Mouse (Mus musculus): ENCODE results near the gene Sypl2.

Sypl2 gene

DNA sequence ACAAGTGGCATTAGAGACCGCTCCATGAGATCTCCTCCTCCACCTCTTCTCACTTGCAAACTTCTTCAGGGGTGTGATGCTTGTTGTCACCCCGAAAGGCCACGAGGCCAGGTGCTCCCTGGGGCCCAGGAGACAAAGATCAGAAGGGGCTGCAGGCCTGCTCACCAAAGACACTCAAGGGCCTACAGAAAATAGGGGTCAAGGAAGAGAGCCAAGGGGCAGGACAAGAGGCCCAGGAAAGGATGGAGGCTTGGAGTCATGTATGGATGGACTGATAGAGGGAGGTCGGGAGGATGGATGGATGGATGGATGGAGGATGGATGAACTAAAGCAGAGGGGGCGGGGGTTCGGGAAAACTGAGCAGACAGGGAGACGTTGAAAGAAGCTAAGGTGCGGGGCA, 16.9 kb downstream of the Sypl2 start:
- in situ Hi-C loops (cut with MboI; ENCODE audit: low pct_unique_long_range_greater_than_20kb in 1 of 2, low sequenced_read_pairs in 2 of 2, unreplicated experiment in 1 of 2), result no loop called here

DNA sequence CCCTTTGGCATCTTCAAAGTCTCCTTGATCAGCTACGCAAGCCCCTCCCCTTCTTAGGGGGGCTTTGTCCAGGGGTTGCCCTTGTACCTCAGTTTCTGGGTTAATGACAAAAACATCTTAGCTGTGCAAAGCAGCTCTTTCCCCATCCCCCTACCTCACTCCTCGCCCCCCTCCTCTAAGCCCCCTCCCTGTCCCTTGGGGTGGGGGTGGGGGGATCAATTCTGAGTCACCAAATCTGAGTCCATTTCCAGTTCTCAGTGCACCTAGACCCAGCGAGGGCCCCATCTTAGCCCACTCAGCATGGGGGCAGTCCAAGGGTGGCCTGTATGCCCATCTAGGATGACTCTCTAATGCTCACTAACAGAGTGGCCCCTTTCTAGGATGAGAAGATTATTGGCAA, 17.4 kb downstream of the Sypl2 start:
- in situ Hi-C loops (cut with MboI; ENCODE audit: low pct_unique_long_range_greater_than_20kb in 1 of 2, low sequenced_read_pairs in 2 of 2, unreplicated experiment in 1 of 2), result no loop called here

DNA sequence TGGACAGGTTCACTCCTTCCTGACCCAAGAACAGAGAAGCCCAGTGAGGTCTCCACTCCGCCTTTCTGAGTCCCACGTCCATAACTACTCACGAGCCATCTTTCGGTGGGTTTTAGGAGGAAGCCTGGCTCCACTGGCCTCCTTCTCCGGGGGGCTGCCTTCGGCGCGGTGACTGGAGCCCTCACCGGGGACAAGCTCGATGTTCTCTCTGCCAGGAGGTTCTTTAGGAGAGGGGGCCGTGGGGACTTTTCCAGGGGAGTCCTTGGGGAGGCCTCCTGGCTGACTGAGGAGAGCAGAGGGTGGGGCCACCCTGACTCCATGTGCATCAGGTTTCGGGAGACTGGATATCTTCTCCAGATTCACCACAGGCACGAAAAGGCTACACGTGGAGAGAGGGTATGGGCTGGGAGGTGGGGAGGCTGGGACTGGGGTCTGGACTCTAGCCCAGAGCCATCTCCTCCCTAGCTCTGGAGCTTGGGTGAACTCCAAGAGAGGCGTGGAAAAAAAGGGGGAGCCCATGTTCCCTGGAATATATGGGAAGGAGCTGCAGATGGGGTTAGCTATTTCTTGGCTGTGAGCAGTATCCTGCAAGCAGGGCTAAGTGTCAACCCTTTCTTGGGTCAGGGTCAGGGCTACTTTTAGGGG, 19.6 kb downstream of the Sypl2 start:
- in situ Hi-C loops (cut with MboI; ENCODE audit: low pct_unique_long_range_greater_than_20kb in 1 of 2, low sequenced_read_pairs in 2 of 2, unreplicated experiment in 1 of 2), result no loop called here

DNA sequence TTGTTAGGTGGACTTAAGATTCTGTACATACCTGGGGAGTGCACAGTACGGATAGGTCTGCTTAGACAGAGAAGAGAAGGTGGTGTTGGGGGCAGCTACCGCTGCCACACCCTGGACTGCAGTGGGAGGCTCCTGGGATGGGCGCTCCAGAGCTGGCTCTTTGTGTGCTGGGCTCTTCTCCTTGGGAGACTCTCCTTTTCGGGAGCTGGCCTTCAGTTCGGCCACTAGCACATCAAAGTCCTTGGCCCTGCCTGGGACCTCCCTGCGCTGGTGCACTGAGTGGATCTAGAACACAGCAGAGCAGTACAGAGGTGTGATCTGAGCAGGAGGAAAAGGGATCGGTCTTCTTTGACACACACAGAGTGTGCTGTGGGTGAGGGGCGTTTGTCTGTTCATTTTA, 20.8 kb downstream of the Sypl2 start:
- in situ Hi-C loops (cut with MboI; ENCODE audit: low pct_unique_long_range_greater_than_20kb in 1 of 2, low sequenced_read_pairs in 2 of 2, unreplicated experiment in 1 of 2), result no loop called here

DNA sequence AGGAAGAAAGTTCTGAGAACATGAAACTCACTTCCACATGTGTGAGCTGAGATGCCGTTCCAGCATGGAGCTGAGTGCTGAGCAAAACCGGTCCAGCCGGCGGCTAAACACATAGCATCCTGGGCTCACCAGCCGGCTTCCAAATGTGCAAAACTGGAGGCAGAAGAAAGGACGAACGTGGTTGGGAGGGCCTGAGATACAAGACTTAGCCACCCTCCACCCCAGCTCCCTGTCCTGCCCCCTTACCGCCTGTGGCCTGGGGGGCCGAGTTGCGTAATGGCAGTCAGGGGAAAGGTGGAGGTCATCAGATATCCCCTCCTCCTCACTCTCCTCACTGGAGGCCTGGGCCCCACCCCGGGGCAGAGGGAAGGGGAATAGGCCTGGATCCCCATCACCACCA, 22.0 kb downstream of the Sypl2 start:
- in situ Hi-C loops (cut with MboI; ENCODE audit: low pct_unique_long_range_greater_than_20kb in 1 of 2, low sequenced_read_pairs in 2 of 2, unreplicated experiment in 1 of 2), result no loop called here

DNA sequence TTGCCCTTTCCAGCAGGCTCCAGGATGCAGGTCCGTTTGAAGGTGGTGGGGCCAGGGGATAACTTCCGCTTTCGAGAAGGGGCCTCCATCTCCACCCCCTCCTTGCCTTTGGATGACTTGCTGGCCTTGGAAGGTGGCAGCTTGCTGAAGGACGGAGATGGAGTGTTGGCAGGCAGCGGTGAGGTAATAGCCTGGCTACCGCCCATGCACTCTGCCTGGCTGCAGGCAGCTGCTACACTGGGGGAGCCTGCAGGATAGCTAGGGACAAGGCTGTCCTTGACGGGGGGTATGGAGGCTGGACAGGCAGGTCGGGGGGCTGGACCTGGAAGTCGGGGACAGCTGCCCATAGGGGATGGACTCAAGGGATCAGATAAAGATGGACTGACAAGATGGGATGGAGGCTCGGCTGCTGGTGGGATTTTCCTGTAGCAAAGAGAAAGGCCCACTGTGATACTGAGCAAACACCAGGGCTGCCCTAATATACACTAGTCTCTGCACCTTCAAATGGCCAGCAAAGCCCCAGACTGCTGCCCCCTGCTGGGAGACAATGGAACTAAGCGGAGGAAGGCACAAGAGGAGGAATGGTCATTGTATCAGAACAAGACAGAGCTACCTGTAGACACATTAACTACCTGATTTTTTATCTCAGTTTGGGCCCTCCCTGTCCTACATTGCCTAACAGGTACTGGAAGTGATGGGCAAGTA, 22.7 kb downstream of the Sypl2 start:
- in situ Hi-C loops (cut with MboI; ENCODE audit: low pct_unique_long_range_greater_than_20kb in 1 of 2, low sequenced_read_pairs in 2 of 2, unreplicated experiment in 1 of 2), result no loop called here

DNA sequence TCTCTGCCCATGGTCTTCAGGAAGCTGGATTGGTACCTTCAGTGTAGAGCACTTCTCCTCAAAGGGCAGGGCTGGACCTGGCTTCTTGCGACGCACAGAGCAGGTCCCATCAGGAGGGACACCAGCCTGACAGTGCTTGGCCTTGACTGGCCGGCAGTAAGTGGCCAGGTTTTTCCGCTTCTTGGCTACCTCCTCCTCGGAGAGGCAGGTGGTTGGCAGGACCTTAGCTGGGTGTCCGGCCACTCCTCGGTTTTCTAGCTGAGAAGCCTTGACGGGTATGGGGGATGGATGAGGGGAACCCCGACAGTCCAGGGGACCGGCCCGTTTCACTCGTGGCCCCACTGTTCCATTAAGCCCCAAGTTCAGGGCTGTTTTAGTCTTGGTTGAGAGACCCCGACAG, 23.2 kb downstream of the Sypl2 start:
- in situ Hi-C loops (cut with MboI; ENCODE audit: low pct_unique_long_range_greater_than_20kb in 1 of 2, low sequenced_read_pairs in 2 of 2, unreplicated experiment in 1 of 2), result no loop called here

DNA sequence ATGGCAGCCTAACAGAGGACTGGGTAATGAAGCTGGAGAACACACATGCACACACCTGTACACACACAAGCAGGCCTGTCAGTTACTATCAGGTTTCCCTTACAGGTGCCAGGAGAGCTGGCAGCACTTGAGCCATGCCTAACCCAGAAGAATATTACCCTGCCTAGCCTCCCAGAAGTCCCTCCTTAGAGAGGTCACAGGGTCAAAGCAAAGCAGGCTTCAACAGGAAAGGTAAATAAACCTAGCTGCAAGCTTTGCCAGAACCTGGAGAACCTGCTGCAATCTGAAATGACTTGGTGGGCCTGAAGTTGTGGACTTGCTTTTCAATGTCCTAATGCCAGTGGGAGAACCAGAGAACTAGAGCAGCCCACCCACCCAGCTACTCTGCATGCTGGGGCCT, 23.9 kb downstream of the Sypl2 start:
- in situ Hi-C loops (cut with MboI; ENCODE audit: low pct_unique_long_range_greater_than_20kb in 1 of 2, low sequenced_read_pairs in 2 of 2, unreplicated experiment in 1 of 2), result no loop called here

DNA sequence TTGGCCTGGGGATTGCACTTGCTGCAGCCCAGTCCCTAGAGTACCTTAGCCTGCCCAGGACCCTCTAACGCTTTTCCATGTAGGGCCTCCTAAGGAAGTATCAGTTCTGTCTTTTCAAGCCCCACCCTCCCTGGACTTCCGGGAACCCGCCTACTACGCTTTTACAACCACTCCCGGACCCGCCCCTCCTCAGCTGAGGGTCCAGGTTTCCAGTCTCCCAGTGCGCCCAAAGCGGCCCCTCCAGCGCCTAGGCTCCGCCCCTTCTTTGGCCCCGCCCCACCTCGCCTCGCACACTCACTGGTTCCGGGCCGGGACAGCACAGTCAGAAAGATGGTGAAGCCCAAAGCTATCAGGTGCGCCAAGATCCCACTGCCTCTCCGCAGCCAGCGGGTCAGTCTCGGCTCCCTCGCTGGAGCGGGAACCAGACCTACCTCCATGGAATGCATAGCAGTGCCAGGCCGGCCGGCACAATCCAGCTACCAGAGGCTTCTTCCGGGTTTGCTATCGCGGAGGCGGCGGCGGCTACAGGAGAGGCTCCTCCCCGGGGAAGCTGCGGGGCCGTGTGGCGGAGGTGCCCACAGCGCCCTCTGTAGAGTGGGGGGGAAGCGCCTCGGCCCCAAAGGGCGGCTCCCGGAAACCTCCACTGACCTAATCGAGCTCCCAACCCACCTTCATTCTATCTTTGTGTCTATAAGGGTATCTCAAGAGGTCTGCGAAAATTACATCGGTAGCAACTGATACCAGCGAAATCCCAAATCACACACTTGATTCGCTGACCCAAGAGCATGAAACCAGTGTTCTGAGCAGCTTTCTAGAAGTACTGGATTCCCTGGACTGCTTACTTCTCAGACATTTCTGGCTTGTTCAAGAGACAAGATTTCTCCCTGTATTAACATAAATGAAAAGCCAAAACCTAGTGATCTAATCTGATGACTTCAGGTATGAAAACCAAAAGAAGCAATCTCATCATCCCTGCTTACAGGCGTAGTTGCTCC, 25.8 kb downstream of the Sypl2 start, which contains the start of gene Cyb561d1:
Cyb561d1 (minus strand) TSS at position 884 of the 995 bp plus-strand sequence.
- in situ Hi-C loops (cut with MboI; ENCODE audit: low pct_unique_long_range_greater_than_20kb in 1 of 2, low sequenced_read_pairs in 2 of 2, unreplicated experiment in 1 of 2), result no loop called here

DNA sequence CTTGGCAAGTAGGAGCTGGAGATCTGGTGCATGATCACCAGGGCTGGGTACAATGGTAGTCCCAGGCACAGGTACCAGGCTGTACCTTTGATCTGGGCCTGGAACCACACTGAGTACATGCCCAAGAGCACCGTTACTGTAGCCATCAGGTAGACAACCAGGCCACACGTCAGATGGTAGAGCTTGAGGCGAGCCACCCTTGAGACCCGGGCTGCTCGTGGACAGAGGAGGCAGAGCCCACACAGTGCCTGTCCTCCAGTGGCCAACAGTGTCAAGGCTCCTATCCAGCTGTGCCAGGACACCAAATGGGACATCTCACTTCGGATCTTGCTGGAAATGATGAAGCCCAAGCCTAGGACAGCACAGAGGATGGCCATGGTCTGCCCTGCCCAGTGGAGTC, 27.2 kb downstream of the Sypl2 start:
- in situ Hi-C loops (cut with MboI; ENCODE audit: low pct_unique_long_range_greater_than_20kb in 1 of 2, low sequenced_read_pairs in 2 of 2, unreplicated experiment in 1 of 2), result no loop called here

DNA sequence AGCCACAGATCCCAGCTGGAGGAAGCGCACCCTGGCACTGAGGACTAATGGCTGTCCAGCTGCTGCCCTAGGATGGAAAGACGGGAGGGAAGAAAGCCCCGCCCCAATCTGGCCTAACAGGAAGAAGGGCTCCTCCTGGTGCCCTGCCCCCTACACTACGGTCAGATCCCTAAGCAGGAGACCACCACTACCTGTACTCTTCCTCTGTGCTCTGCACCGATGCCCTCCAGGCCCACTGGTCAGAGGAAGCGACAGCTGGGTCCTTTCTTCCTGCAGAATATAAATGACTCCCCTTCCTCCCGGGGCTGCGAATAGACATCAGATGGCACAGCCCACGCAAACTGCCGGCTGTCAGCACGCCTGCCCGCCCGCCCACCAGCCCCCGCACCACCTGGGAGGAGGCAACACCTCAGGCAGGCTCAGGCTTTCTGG, 29.4 kb downstream of the Sypl2 start:
- in situ Hi-C loops (cut with MboI; ENCODE audit: low pct_unique_long_range_greater_than_20kb in 1 of 2, low sequenced_read_pairs in 2 of 2, unreplicated experiment in 1 of 2), result no loop called here

DNA sequence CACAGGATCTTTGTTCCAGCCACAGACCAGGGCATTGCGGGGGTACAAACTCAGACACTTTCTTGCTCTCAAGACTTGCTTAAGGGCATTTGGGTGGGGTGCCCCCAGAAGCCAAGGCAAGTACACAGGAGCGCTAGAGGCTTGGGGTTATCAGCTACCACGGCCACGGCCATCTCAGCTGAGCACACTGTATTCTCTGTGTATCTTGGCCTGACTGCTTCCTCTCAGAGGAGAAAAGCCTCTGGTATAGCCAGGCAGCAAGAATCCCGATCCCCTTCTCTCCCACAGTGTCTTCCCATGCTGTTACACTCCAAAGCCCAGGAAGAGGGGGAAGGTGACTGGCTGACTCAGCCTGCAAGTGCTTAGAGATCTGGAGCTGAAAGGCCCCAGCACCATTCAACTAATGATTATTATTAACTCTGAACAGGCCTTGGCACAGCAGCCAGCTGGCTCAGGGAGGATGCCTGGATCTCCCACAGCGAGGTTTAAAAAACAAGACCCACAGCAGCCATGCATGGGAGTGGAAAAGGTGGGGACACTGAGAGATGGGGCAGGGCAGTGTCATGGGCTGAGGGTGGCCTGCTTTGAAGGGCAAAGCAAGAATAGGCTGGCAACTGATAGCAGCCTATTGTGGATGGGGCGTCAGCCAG, 30.4 kb downstream of the Sypl2 start:
- in situ Hi-C loops (cut with MboI; ENCODE audit: low pct_unique_long_range_greater_than_20kb in 1 of 2, low sequenced_read_pairs in 2 of 2, unreplicated experiment in 1 of 2), result no loop called here

DNA sequence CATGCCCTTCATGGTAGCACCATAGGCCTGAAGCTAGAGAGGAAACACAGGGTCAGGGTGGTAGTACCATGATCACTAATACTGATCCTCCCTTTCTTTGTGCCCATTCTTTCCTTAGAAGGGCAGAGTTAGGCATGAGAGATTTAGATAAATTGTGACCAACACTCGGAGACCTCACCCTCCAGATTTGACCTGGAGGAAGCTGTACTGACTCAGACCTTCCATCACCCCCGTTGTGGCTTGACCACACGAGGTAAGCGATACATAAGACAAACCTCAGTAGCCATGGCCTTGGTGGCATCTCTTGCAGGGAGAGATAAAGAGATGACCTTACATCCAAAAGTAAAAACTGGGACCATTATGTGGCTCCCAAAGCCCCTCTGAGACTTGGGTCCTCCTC, 31.2 kb downstream of the Sypl2 start:
- in situ Hi-C loops (cut with MboI; ENCODE audit: low pct_unique_long_range_greater_than_20kb in 1 of 2, low sequenced_read_pairs in 2 of 2, unreplicated experiment in 1 of 2), result no loop called here

DNA sequence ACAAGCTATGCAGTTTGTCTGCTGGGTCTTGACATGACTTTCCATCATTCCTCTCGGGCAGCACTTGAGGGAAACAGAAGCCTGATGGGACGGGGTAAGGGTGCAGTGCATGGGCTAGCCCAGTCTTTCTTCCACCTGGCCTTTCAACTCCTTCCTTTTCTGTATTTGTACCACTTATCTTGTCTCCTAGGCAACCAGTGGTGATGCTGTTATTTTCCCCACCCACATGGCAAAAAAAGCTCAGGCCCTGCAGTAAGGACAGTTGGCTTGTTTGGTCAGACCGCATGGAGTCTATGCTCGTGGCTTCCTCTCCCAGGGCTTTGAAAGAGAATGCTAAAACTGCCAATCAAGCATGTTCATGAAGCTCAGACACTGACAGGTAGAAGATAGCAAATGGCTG, 32.8 kb downstream of the Sypl2 start:
- in situ Hi-C loops (cut with MboI; ENCODE audit: low pct_unique_long_range_greater_than_20kb in 1 of 2, low sequenced_read_pairs in 2 of 2, unreplicated experiment in 1 of 2), result no loop called here

DNA sequence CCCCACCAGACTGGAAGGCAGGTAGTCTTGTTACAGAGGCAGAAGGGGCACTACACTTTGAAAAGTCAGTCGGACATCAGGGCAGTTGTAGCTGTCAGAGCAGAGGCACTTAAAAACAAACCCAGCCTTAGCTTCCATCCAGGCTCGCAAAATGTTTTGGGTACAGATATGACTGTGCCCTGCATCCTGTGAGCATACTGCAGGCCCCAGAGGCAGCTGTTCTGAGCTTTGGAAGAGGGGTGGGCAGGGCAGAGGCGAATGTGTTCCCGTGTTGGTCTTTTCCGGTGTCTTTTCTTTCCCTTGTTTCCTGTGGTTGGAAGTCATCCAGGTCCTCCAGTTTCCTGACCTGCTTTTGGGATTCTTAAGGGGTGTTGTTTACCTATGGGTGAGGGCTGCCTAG, 36.6 kb downstream of the Sypl2 start:
- in situ Hi-C loops (cut with MboI; ENCODE audit: low pct_unique_long_range_greater_than_20kb in 1 of 2, low sequenced_read_pairs in 2 of 2, unreplicated experiment in 1 of 2), result no loop called here

DNA sequence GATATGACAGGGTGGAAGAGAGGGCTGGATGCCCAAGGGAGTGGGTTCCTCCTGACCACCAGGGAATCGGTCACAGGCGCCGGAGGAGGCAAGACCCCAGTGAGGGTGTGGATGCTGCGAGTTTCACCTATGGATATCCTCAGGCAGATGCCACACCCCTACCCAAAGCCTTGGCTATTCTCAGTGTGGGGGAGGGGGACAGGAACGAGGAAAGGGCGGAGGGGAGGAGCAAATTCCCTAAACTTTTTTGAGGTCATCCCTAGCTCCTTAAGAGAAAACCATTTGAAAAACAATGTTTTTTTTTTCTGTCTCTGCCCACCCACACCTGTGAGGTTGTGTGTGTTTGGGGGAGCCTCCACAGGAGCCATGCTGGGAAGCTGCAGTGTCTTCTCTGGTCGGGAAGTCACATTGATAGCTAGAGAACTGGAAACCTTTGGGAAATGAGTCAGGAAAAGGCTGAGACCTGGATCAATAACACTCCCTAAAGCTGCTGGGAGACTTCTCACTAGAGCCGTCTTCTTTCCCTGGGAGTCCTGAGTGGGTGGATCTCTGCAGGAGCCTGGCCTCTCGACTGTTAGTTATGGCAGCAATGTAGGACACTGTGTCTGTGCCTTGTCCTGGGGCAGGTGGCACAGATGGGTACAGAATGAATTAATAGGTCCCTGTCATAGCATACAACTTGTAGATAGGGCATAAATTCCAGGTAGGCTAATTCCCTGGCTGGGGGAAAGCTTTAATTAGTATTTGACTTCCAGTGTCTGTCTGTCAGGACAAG, 37.5 kb downstream of the Sypl2 start:
- in situ Hi-C loops (cut with MboI; ENCODE audit: low pct_unique_long_range_greater_than_20kb in 1 of 2, low sequenced_read_pairs in 2 of 2, unreplicated experiment in 1 of 2), result no loop called here

DNA sequence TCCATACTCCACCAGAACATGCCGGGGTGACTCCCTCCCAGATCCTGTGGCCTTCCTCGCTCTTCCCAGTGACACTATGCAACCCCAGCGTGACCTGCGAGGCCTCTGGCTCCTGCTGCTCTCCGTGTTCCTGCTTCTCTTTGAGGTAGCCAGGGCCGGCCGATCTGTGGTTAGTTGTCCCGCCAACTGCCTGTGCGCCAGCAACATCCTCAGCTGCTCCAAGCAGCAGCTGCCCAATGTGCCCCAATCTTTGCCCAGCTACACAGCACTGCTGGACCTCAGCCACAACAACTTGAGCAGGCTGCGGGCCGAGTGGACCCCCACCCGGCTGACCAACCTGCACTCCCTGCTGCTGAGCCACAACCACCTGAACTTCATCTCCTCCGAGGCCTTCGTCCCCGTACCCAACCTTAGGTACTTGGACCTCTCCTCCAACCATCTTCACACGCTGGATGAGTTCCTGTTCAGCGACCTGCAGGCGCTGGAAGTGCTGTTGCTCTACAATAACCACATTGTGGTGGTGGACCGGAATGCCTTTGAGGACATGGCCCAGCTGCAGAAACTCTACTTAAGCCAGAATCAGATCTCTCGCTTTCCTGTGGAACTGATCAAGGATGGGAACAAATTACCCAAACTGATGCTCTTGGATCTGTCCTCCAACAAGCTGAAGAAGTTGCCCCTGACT, 39.2 kb downstream of the Sypl2 start:
- in situ Hi-C loops (cut with MboI; ENCODE audit: low pct_unique_long_range_greater_than_20kb in 1 of 2, low sequenced_read_pairs in 2 of 2, unreplicated experiment in 1 of 2), result no loop called here
